Mouse (Mus musculus) G1E (cell line): ENCODE measurements at regions not wholly inside any gene's neighbourhood (a gene's known extent, or its start where the extent isn't known, plus 50 kb on each side); places are given as distances from the start of the nearest gene placed in this dataset.

Source experiments
- ATAC-seq: 2 replicates; pipeline ENCODE4 v1.8.0; 2016; ENCODE audit warnings: mild to moderate bottlenecking; ENCODE audit not compliant: insufficient number of reproducible peaks, poor library complexity, low FRiP score, severe bottlenecking; ENCODE audit errors: extremely low read depth
- DNase-seq: peaks from one replicate; pipeline ENCODE4 v3.0.0; 2012; ENCODE audit warnings: low spot score
- H3K27me3 ChIP-seq: 2 replicates; pipeline ENCODE4 v1.6.1; 2012; ENCODE audit warnings: mild to moderate bottlenecking, low read length, inconsistent platforms; ENCODE audit not compliant: insufficient read depth
- H3K36me3 ChIP-seq: replicated peaks from 2 replicates; pipeline ENCODE3; 2012; ENCODE audit warnings: mild to moderate bottlenecking, inconsistent platforms
- H3K4me1 ChIP-seq: 2 replicates; pipeline ENCODE4 v1.6.1; 2012; ENCODE audit warnings: low read depth, low read length, inconsistent platforms, mixed read lengths; ENCODE audit not compliant: insufficient read depth
- H3K4me3 ChIP-seq: 2 replicates; pipeline ENCODE4 v1.5.1; 2012; ENCODE audit warnings: low read depth, mild to moderate bottlenecking, inconsistent platforms, low read length, moderate library complexity, mixed read lengths
- H3K9me3 ChIP-seq: replicated peaks from 2 replicates; pipeline ENCODE4 v1.6.1; 2012; ENCODE audit warnings: inconsistent platforms
- CTCF ChIP-seq: IDR thresholded peaks from 2 replicates; pipeline ENCODE4 v1.5.1; 2012; ENCODE audit warnings: low read depth, low read length, inconsistent platforms, mixed read lengths
- GATA1 ChIP-seq: IDR thresholded peaks from 2 replicates; pipeline ENCODE4 v1.6.1; 2012; ENCODE audit warnings: borderline replicate concordance, low read length, inconsistent platforms, mixed read lengths
- GATA2 ChIP-seq: IDR thresholded peaks from 2 replicates; pipeline ENCODE4 v1.6.1; 2012; ENCODE audit warnings: low read depth, low read length, inconsistent platforms, borderline replicate concordance
- POLR2AphosphoS5 ChIP-seq: IDR thresholded peaks from 2 replicates; pipeline ENCODE4 v1.6.1; 2012; ENCODE audit warnings: low read depth, low read length, inconsistent platforms; ENCODE audit not compliant: insufficient replicate concordance
- TAL1 ChIP-seq: conservative IDR thresholded peaks from 2 replicates; pipeline ENCODE4 v1.6.1; 2012; ENCODE audit warnings: low read depth, low read length, inconsistent platforms, mixed read lengths

DNA sequence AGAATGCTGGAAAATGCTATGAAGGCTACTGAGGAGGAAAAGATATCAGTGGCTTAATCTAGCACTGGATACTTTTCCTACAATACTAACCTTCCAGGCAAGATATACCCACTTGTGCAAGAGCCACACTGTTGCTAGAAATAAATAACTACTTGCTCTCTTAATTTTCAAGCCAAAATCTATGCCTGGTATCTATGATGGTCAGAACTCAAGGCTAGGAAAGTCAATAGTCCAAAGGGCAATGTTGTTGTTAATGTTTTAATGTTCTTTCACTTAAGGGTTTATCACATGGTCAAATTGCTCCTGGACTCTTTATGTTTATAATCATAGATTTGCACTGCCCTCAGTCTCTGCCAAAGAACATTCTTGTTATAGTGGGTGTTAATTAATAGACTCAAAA lies 533.5 kb downstream of the Kcnj2 start:
- no peak for ATAC-seq
- H3K36me3 ChIP-seq = no peaks in the 10 kb centered on the region

DNA sequence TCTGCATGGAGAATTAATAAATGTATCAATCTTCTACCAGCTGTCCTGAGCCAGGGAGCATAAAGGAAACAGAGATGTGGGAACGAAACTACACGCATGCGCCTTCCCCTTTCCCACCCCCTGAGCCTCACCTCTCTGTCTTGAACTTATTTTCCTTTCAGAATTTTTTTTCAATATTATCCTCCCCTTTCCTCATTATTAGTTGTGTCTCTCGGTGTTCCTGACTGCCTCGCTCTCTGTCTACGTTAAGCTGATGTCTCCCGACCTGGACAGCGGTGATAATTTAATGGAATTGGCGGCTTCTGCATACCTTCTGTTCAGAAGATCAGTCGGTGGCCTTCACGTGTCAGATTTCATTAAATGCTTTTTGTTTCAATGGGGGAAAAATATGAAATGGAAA lies 539.2 kb downstream of the Kcnj2 start:
- TF ChIP-seq POLR2AphosphoS5 = no peak
- no peak for TF ChIP-seq GATA1
- TF ChIP-seq TAL1 = no peak
- no peak for TF ChIP-seq CTCF
- no peak for TF ChIP-seq GATA2
- Histone ChIP-seq H3K27me3 (peaks cover 3% of the 10 kb centered on the region; the same call in 1 of the 2 replicates), H3K36me3 (no peaks in the 10 kb centered on the region), H3K4me1 (no peaks in the 10 kb centered on the region), H3K4me3 (no peak overlapping the region), H3K9me3 (no peaks in the 10 kb centered on the region)
- no peak for ATAC-seq
- no peak for DNase-seq

More for the DNA sequence above, 533.5 kb downstream of the Kcnj2 start:
- no peaks in the 10 kb centered on the region for H3K27me3 ChIP-seq
- H3K9me3 ChIP-seq = no peaks in the 10 kb centered on the region
- no peak for DNase-seq
- H3K4me3 ChIP-seq = no peak overlapping the region
- H3K4me1 ChIP-seq = no peaks in the 10 kb centered on the region
- TF ChIP-seq GATA1 (no peak), CTCF (no peak), POLR2AphosphoS5 (no peak), TAL1 (no peak), GATA2 (no peak)

DNA sequence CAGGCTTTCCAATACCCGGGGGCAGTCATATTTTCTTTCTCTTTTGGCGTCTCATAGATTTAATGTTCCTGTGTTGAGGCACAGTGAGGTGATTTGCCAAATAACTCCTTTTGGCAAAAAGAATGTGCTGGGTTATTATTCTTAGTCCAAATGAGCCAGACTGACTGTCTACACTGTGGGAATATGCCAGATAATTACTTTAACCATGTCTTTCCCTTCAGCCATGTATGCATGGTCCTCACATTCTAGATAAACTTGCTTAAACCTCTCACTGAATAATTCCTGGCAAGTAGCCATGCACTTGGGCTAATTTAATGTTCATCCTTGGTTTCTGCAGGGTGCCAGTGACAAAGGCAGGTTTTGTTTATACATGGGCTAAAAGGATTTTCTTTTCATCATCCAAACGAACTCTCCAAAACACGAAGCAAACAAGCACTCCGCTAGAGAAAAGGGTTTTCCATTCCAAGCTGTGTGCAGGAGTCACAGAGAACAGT lies 544.6 kb downstream of the Kcnj2 start:
- Histone ChIP-seq H3K9me3 (no peaks in the 10 kb centered on the region), H3K4me3 (no peak overlapping the region), H3K27me3 (no peaks in the 10 kb centered on the region), H3K4me1 (no peaks in the 10 kb centered on the region), H3K36me3 (no peaks in the 10 kb centered on the region)
- ATAC-seq (no peak), DNase-seq (no peak)
- TF ChIP-seq GATA1 = no peak
- no peak for TF ChIP-seq GATA2
- no peak for TF ChIP-seq CTCF
- TF ChIP-seq POLR2AphosphoS5 = no peak

DNA sequence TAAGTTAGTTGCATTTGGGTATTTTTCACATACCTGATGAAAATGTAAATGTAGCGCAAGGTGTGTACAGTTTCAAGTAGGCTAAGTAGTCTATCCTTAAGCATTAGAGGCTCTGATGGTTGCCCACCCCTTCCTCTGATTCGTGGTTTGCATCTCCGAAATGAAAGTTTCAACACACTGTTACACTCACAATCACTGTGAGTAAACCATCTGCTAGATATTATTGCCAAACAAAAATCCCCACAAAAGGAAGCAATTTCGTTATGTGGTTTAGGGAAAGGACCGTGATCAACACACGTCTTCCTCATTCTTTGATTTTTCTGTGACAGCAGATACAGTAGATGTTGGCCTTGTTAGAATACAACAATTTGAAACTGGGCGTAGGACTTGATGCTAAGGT lies 577.6 kb downstream of the Kcnj2 start:
- no peak overlapping the region for H3K4me3 ChIP-seq
- no peaks in the 10 kb centered on the region for H3K4me1 ChIP-seq
- no peak for TF ChIP-seq POLR2AphosphoS5
- TF ChIP-seq GATA2 = no peak
- TF ChIP-seq GATA1 = no peak
- no peak for TF ChIP-seq TAL1
- no peak for TF ChIP-seq CTCF
- H3K9me3 ChIP-seq = no peaks in the 10 kb centered on the region
- DNase-seq (no peak), ATAC-seq (no peak)
- no peaks in the 10 kb centered on the region for H3K36me3 ChIP-seq
- H3K27me3 ChIP-seq = no peaks in the 10 kb centered on the region; the same call in 1 of the 2 replicates

DNA sequence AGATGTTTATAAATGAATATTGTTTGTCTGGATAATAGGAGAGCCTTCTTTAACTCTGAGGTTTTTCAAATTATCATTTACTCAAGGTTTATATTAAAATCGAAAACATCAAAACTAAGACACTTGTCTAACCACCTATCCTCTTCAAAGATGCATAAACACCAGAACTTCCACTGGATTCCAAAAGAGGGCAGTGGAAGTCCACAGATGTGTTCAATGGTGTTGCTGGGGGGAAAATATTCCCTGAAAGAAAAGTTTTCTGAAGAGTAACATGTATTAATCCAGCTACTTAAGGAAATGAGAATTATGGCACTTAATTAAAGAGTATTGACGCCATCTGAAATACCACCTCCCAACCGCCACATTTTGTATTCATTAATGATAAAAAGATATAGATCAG lies 586.9 kb downstream of the Kcnj2 start:
- H3K27me3 ChIP-seq = peaks cover 2% of the 10 kb centered on the region; the same call in 1 of the 2 replicates
- H3K36me3 ChIP-seq = no peaks in the 10 kb centered on the region
- H3K4me1 ChIP-seq = peaks cover 3% of the 10 kb centered on the region; the same call in 1 of the 2 replicates
- no peaks in the 10 kb centered on the region for H3K9me3 ChIP-seq
- DNase-seq = peak; percentile 20
- TF ChIP-seq CTCF = peak; percentile 12; the same call in 1 of the 2 replicates
- TF ChIP-seq GATA1 = no peak
- H3K4me3 ChIP-seq = no peak overlapping the region
- ATAC-seq = peak; percentile 65

DNA sequence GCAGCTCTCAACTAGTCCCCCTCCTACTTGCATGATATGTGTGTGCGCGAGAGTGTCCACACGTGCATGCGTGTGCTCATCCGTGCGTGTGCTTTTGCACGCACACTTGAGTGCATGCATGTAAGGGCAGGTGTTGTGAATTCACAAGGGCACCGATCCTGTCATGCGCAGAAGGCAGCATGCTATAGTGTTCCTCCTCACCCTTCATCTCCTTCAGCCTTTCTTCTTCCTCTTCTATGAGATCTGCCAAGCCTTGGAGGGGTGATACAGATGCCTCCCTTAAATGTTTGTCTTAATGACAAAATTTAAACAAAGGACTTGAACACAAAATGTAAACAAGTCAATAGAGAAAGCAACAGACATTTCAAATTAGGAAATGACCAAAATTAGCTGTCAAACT lies 591.8 kb downstream of the Kcnj2 start:
- Histone ChIP-seq H3K27me3 (no peaks in the 10 kb centered on the region), H3K9me3 (no peaks in the 10 kb centered on the region), H3K4me1 (peaks cover 21% of the 10 kb centered on the region; the same call in 1 of the 2 replicates), H3K36me3 (no peaks in the 10 kb centered on the region), H3K4me3 (no peak overlapping the region)
- no peak for ATAC-seq
- no peak for TF ChIP-seq GATA2
- TF ChIP-seq POLR2AphosphoS5 = no peak
- TF ChIP-seq CTCF = no peak
- no peak for TF ChIP-seq TAL1
- no peak for TF ChIP-seq GATA1
- DNase-seq = no peak
